Mouse (Mus musculus): ENCODE measurements around the gene Gm8332. TPM values are rescaled to one million over a fixed set of nuclear protein-coding genes. Genes with fewer than 3 reads are reported as not detected.
"Not testable (repeated sequence)": the region's sequence is repeated elsewhere in the genome, so short reads cannot be mapped to it uniquely, and the experiment has no call there.

The Gm8332 gene
- polyA plus RNA-seq (2012; rRNA removed), result not detected in 2 replicates

DNA sequence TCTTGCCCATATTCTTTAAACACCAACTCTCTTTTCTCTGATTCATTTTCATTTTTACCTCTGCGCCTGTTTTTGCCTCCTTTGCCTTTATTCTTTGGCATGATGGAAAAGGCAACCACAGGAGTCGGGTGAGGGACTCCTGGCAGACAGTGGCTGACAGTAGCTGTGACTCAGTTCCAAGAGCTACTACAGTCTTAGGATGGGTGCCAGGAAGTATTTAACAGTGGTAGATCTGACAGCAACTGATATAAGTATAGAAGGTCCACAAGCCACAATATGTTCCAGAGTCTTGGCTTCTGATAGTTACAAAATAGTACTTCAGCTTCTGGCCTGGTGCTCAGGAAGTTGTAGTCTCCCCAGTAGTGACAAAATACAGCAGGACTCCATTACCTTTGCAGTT, at the start of gene Gm8332:
Gene Gm8332, minus strand, starts transcription at position 101 of the 400 bp plus-strand sequence.
- H3K4me1 ChIP-seq (replicated peaks; ENCODE audit: control insufficient read depth, insufficient read depth, low read length); H3K36me3 ChIP-seq (ENCODE audit: control insufficient read depth, insufficient read depth, low read length); H3K27ac ChIP-seq (ENCODE audit: control insufficient read depth, insufficient read depth, low read length); H3K27me3 ChIP-seq (ENCODE audit: control insufficient read depth, insufficient read depth, low read length); H3K4me3 ChIP-seq (ENCODE audit: control insufficient read depth, insufficient read depth, low read length); DNase-seq: not testable (repeated sequence)
- WGBS, result 78% methylated on average over 1 of the region's 2 CpGs

DNA sequence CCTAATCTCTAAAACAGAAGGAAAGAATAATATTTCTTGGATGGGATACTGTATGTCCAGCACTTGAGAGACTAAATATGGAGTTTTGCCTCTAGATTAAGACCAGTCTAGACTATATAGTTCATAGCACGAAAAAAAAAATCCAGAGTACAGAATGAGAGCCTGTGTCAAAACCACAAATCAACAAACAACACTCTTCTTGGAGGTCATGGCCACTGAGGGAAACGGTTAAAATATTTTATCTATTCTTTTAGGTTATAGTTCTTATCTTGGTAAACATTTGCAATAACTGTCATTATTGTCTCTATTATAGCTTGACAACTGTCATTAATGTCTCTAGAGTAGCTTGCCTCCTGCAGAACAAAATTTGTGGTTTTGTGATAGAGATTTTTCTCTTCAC, 47.3 kb upstream of the Gm8332 start:
- 74% methylated on average over 2 of the region's 2 CpGs for WGBS
- DNase-seq; H3K27me3 ChIP-seq (ENCODE audit: control insufficient read depth, insufficient read depth, low read length); H3K27ac ChIP-seq (ENCODE audit: control insufficient read depth, insufficient read depth, low read length); H3K4me1 ChIP-seq (replicated peaks; ENCODE audit: control insufficient read depth, insufficient read depth, low read length); H3K4me3 ChIP-seq (ENCODE audit: control insufficient read depth, insufficient read depth, low read length); H3K36me3 ChIP-seq (ENCODE audit: control insufficient read depth, insufficient read depth, low read length): not testable (repeated sequence)

- not testable (repeated sequence) for DNase-seq; H3K27me3 ChIP-seq (ENCODE audit: control insufficient read depth, insufficient read depth, low read length); H3K27ac ChIP-seq (ENCODE audit: control insufficient read depth, insufficient read depth, low read length); H3K4me3 ChIP-seq (ENCODE audit: control insufficient read depth, insufficient read depth, low read length); H3K4me1 ChIP-seq (replicated peaks; ENCODE audit: control insufficient read depth, insufficient read depth, low read length); H3K36me3 ChIP-seq (ENCODE audit: control insufficient read depth, insufficient read depth, low read length)
- 75% methylated on average over 4 of the region's 4 CpGs for WGBS
Measured at GRCm38 (mm10) chr12:88293082-88293481, 43.2 kb upstream of the Gm8332 start.

DNA sequence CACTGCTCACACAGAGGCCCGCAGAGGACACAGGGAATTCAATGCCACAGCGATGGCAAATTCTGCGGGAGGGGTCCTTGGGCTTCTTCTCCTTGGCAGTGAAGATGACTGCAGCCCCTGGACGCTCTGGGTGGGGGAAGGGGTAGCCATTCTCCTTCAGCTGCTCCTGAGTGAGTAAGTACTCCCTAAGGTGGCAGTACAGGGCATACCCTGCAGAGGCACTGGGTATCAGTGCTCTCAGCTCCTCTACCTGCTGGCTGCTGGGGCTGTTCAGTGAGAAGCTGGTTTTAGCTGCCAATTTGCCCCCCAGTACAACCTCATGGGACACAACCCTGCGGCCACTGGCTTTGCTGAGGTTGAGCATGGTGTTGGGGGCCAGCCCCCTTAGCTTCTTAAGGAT, 35.3 kb upstream of the Gm8332 start:
- not testable (repeated sequence) for H3K4me3 ChIP-seq (ENCODE audit: control insufficient read depth, insufficient read depth, low read length); H3K36me3 ChIP-seq (ENCODE audit: control insufficient read depth, insufficient read depth, low read length); H3K27ac ChIP-seq (ENCODE audit: control insufficient read depth, insufficient read depth, low read length); H3K4me1 ChIP-seq (replicated peaks; ENCODE audit: control insufficient read depth, insufficient read depth, low read length); DNase-seq; H3K27me3 ChIP-seq (ENCODE audit: control insufficient read depth, insufficient read depth, low read length)
- 89% methylated on average over 5 of the region's 5 CpGs for WGBS

GRCm38 (mm10) chr12:88274400-88274799, 24.5 kb upstream of the Gm8332 start, which contains the start of gene Gm5662:
Gene Gm5662, minus strand, starts transcription at chr12:88274500.
- H3K27me3 ChIP-seq (ENCODE audit: control insufficient read depth, insufficient read depth, low read length); H3K4me3 ChIP-seq (ENCODE audit: control insufficient read depth, insufficient read depth, low read length); DNase-seq; H3K4me1 ChIP-seq (replicated peaks; ENCODE audit: control insufficient read depth, insufficient read depth, low read length); H3K27ac ChIP-seq (ENCODE audit: control insufficient read depth, insufficient read depth, low read length); H3K36me3 ChIP-seq (ENCODE audit: control insufficient read depth, insufficient read depth, low read length): not testable (repeated sequence)
- 89% methylated on average over 5 of the region's 5 CpGs for WGBS

DNA sequence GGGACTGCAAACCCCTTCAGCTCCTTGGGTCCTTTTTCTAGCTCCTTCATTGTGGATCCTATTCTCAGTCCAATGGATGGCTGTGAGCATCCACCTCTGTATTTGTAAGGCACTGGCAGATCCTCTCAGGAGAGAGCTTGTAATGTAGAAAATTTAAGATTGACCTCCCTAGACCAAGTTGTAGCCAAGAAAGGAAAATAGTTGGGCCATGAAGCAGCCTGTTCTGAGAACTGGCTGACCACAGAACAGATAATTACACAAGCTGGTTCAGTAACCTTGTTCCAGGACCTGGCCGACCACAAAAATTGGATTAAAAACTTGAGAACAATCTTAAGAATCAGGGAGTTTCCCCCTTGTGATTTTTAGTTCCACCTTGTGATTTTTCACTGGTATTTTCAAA, 7.3 kb upstream of the Gm8332 start:
- 49% methylated on average over 1 of the region's 1 CpGs for WGBS
- H3K36me3 ChIP-seq (ENCODE audit: control insufficient read depth, insufficient read depth, low read length), result no peaks in the 10 kb centered on the region
- no peaks in the 10 kb centered on the region for H3K4me1 ChIP-seq (replicated peaks; ENCODE audit: control insufficient read depth, insufficient read depth, low read length)
- H3K4me3 ChIP-seq (ENCODE audit: control insufficient read depth, insufficient read depth, low read length), result no peak overlapping the region
- TF ChIP-seq POLR2A (IDR thresholded peaks at IDR 0.05; ENCODE audit: control insufficient read depth, extremely low read depth, insufficient read depth, low read length, poor library complexity) (no peak), CTCF (IDR thresholded peaks at IDR 0.05; ENCODE audit: borderline replicate concordance, control insufficient read depth, extremely low read depth, insufficient read depth, low read length, poor library complexity) (no peak)
- DNase-seq, result no peak
- H3K27ac ChIP-seq (ENCODE audit: control insufficient read depth, insufficient read depth, low read length), result no peak overlapping the region
- H3K27me3 ChIP-seq (ENCODE audit: control insufficient read depth, insufficient read depth, low read length), result no peaks in the 10 kb centered on the region

GRCm38 (mm10) chr12:88255917-88256316, 6.0 kb upstream of the Gm8332 start:
- H3K4me3 ChIP-seq (ENCODE audit: control insufficient read depth, insufficient read depth, low read length); H3K27ac ChIP-seq (ENCODE audit: control insufficient read depth, insufficient read depth, low read length); H3K27me3 ChIP-seq (ENCODE audit: control insufficient read depth, insufficient read depth, low read length); H3K36me3 ChIP-seq (ENCODE audit: control insufficient read depth, insufficient read depth, low read length); DNase-seq; H3K4me1 ChIP-seq (replicated peaks; ENCODE audit: control insufficient read depth, insufficient read depth, low read length): not testable (repeated sequence)
- WGBS, result 60% methylated on average over 2 of the region's 2 CpGs

- H3K36me3 ChIP-seq (ENCODE audit: control insufficient read depth, insufficient read depth, low read length); H3K27me3 ChIP-seq (ENCODE audit: control insufficient read depth, insufficient read depth, low read length); DNase-seq; H3K27ac ChIP-seq (ENCODE audit: control insufficient read depth, insufficient read depth, low read length); H3K4me1 ChIP-seq (replicated peaks; ENCODE audit: control insufficient read depth, insufficient read depth, low read length); H3K4me3 ChIP-seq (ENCODE audit: control insufficient read depth, insufficient read depth, low read length): not testable (repeated sequence)
Measured at GRCm38 (mm10) chr12:88245786-88246185, 4.1 kb downstream of the Gm8332 start.

DNA sequence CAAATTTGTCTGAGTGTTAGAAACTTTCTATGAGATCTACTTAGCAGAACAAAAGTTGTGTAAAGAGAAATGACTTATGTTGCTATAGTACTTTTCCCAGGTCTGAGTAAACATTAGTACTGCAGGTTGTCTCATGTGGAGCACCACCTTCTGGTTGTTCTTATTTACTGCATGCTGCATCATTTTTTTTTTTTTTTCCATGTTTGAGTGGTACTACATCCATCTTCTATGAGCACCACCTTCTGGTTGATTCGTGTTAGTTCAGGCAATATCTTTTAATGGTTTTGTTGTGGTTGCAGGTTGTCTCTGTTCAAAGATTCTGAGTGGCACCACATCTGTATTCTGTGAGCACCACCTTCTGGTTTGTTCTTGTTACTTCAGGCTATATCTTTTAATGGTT, 7.0 kb downstream of the Gm8332 start:
- H3K36me3 ChIP-seq (ENCODE audit: control insufficient read depth, insufficient read depth, low read length); H3K27me3 ChIP-seq (ENCODE audit: control insufficient read depth, insufficient read depth, low read length); H3K4me3 ChIP-seq (ENCODE audit: control insufficient read depth, insufficient read depth, low read length); H3K4me1 ChIP-seq (replicated peaks; ENCODE audit: control insufficient read depth, insufficient read depth, low read length); DNase-seq; H3K27ac ChIP-seq (ENCODE audit: control insufficient read depth, insufficient read depth, low read length): not testable (repeated sequence)
- WGBS, result 29% methylated on average over 1 of the region's 1 CpGs
